Mouse (Mus musculus) stomach, postnatal 0 days (tissue): ENCODE results near the gene Cers3.

Source experiments
- CTCF ChIP-seq: IDR thresholded peaks from 2 replicates; pipeline ENCODE4 v1.5.1; 2016; ENCODE audit warnings: antibody characterized with exemption, low read depth, mild to moderate bottlenecking, moderate library complexity
- EP300 ChIP-seq: optimal IDR thresholded peaks from 2 replicates; pipeline ENCODE3; 2016; ENCODE audit warnings: antibody characterized with exemption

- TF ChIP-seq CTCF (no peak), EP300 (no peak)
These were observed 3.7 kb downstream of the Cers3 start for GRCm38 (mm10) chr7:66746972-66747371.
